Mouse (Mus musculus): ENCODE results near the gene Cwc22.

GRCm38 (mm10) chr2:77934138-77934537, 12.0 kb downstream of the Cwc22 start:
- TF ChIP-seq CTCF (IDR thresholded peaks at IDR 0.05; ENCODE audit: low read depth) (no peak), EP300 (IDR thresholded peaks at IDR 0.05; ENCODE audit: low read depth) (no peak)
